Mouse (Mus musculus) forebrain, postnatal 0 days (tissue): Measurements from ENCODE around the gene Pkn1. TPM values are rescaled to one million over a fixed set of nuclear protein-coding genes. Genes with fewer than 3 reads are reported as not detected.
A peak's percentile ranks its signal among the peaks of the same experiment; 100 is the strongest.

Source experiments
- ATAC-seq: fragments of 200-750 bp; cut with Nextera tagmentation; 2 replicates; pipeline ENCODE4 v1.8.0; 2017; ENCODE audit warnings: mild to moderate bottlenecking, moderate library complexity
- DNase-seq: peaks from one replicate; pipeline ENCODE4 v3.0.0-alpha.2; 2015
- H3K27ac ChIP-seq: fragments of 300-500 bp; sonication (generic); 2 replicates; pipeline ENCODE4 v1.5.1; 2014; ENCODE audit warnings: low read depth, mild to moderate bottlenecking, antibody characterized with exemption, low read length, moderate library complexity, mixed read lengths
- H3K27me3 ChIP-seq: fragments of 300-500 bp; sonication (generic); 2 replicates; pipeline ENCODE4 v1.6.1; 2014; ENCODE audit warnings: mild to moderate bottlenecking, low read length, mixed read lengths; ENCODE audit not compliant: insufficient read depth
- H3K36me3 ChIP-seq: fragments of 300-500 bp; sonication (generic); 2 replicates; pipeline ENCODE4 v1.6.1; 2014; ENCODE audit warnings: mild to moderate bottlenecking, moderate library complexity; ENCODE audit not compliant: insufficient read depth
- H3K4me1 ChIP-seq: fragments of 300-500 bp; sonication (generic); 2 replicates; pipeline ENCODE4 v1.6.1; 2014; ENCODE audit warnings: antibody characterized with exemption; ENCODE audit not compliant: insufficient read depth
- H3K4me2 ChIP-seq: fragments of 300-500 bp; sonication (generic); 2 replicates; pipeline ENCODE4 v1.6.1; 2014; ENCODE audit warnings: low read depth, mild to moderate bottlenecking, moderate library complexity
- H3K4me3 ChIP-seq: fragments of 300-500 bp; sonication (generic); 2 replicates; pipeline ENCODE4 v1.5.1; 2014; ENCODE audit warnings: low read depth, low read length, mixed read lengths
- H3K9ac ChIP-seq: fragments of 300-500 bp; sonication (generic); 2 replicates; pipeline ENCODE4 v1.6.1; 2014; ENCODE audit warnings: mild to moderate bottlenecking
- H3K9me3 ChIP-seq: fragments of 300-500 bp; sonication (generic); 2 replicates; pipeline ENCODE4 v1.6.1; 2016; ENCODE audit warnings: low read length
- CTCF ChIP-seq: sonication (generic); IDR thresholded peaks from 2 replicates; pipeline ENCODE4 v1.5.1; 2016; ENCODE audit warnings: antibody characterized with exemption, control low read depth, low read depth
- WGBS: fragments of 180-500 bp; shearing (Covaris S2); extraction: QIAGEN DNeasy Blood & Tissue Kit; methylation state at CpG from one replicate; pipeline ENCODE4 v1.1.7; 2014; 5-methylcytosine and 5-hydroxymethylcytosine counted together
- polyA plus RNA-seq: library from polyadenylated mRNA; unstranded; fragments of >200 nt; fragmentation: Nextera tagmentation; extraction: Ambion mirVana; gene quantifications from 2 replicates; pipeline ENCODE4 v1.2.1, GENCODE M21; 2015
- total RNA-seq: library from RNA; depleted of rRNA; stranded (reverse); fragments of >200 nt; gene quantifications from 2 replicates; pipeline ENCODE4 v1.2.3, GENCODE M21; 2014

Pkn1 gene
- total and polyA plus RNA-seq, 2 experiments from 2014 or later = 25.2 to 70.8 TPM

DNA sequence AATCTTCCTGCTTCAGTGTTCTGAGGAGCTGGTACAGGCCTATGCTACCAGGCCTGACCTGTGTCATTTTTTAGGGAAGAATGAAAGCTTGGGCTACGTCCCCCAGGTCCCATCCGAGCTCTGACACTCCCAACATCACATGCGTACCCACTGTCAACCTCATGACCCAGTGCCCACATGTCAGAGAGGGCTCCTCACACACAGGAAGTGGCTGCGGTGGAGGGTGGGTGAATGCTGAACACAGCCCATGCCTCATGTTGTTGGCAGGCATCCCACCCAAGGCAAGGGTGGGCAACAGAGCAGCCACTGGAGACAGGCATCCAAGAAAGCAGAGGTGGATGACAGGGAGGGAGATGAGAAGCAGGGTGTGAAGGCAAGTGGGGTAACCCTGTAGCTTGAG is 37.7 kb upstream of the Pkn1 start:
- 94% methylated on average over 4 of the region's 4 CpGs for whole genome bisulfite sequencing
- ATAC-seq = no peak

DNA sequence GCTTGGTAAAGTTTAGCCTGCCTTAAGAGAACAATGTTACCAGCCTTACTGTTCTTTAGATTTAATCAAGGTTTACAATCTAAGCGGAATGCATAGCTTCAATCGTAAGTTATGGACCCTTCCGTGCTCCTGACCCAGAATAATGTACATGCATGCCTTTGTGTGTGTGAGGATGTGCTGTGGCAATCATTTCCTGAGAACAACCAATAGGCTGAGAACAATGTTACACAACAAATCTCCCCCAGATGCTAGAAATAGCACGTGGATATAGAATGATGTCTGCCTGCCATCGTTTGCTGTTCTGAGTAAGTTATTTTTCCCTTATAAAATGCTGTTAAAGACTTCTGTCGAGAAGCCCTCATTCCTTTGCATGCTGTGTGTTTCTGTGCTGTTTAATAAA is 33.9 kb upstream of the Pkn1 start:
- no peak overlapping the region for H3K4me3 ChIP-seq
- no peak overlapping the region for H3K27ac ChIP-seq
- WGBS = 78% methylated on average over 6 of the region's 6 CpGs
- H3K4me1 ChIP-seq = no peaks in the 10 kb centered on the region
- H3K36me3 ChIP-seq = no peaks in the 10 kb centered on the region
- no peak overlapping the region for H3K4me2 ChIP-seq
- H3K9me3 ChIP-seq = no peaks in the 10 kb centered on the region
- ATAC-seq (no peak), DNase-seq (no peak)
- no peak overlapping the region for H3K9ac ChIP-seq
- no peaks in the 10 kb centered on the region for H3K27me3 ChIP-seq
- no peak for TF ChIP-seq CTCF

More for the DNA sequence above, 37.7 kb upstream of the Pkn1 start:
- no peak for DNase-seq
- H3K9me3 ChIP-seq = no peaks in the 10 kb centered on the region
- TF ChIP-seq CTCF = no peak
- H3K27me3 ChIP-seq = peaks cover 13% of the 10 kb centered on the region
- no peak overlapping the region for H3K27ac ChIP-seq
- no peaks in the 10 kb centered on the region for H3K36me3 ChIP-seq
- H3K4me1 ChIP-seq = no peaks in the 10 kb centered on the region
- H3K4me3 ChIP-seq = no peak overlapping the region
- H3K9ac ChIP-seq = no peak overlapping the region
- H3K4me2 ChIP-seq = no peak overlapping the region

GRCm38 (mm10) chr8:83731906-83732305 is 32.9 kb upstream of the Pkn1 start:
- Histone ChIP-seq H3K27me3 (no peaks in the 10 kb centered on the region), H3K9me3 (no peaks in the 10 kb centered on the region), H3K9ac (no peak overlapping the region), H3K27ac (no peak overlapping the region), H3K4me3 (no peak overlapping the region), H3K4me2 (no peak overlapping the region), H3K4me1 (no peaks in the 10 kb centered on the region), H3K36me3 (no peaks in the 10 kb centered on the region)
- TF ChIP-seq CTCF = no peak
- 71% methylated on average over 5 of the region's 5 CpGs for WGBS
- DNase-seq (no peak), ATAC-seq (no peak)

- Histone ChIP-seq H3K4me2 (no peak overlapping the region), H3K36me3 (peaks cover 18% of the 10 kb centered on the region), H3K27ac (no peak overlapping the region), H3K4me3 (no peak overlapping the region), H3K27me3 (no peaks in the 10 kb centered on the region), H3K9ac (no peak overlapping the region), H3K9me3 (no peaks in the 10 kb centered on the region), H3K4me1 (no peaks in the 10 kb centered on the region)
- ATAC-seq (0 out of 2 replicates have a peak, but pooled peaks have one; percentile 38), DNase-seq (no peak)
- TF ChIP-seq CTCF = peak; percentile 56
- WGBS = 82% methylated on average over 11 of the region's 11 CpGs
These were observed 30.2 kb upstream of the Pkn1 start for GRCm38 (mm10) chr8:83729009-83729807.

- no peaks in the 10 kb centered on the region for H3K27me3 ChIP-seq
- 95% methylated on average over 8 of the region's 8 CpGs for WGBS
- DNase-seq (no peak), ATAC-seq (no peak)
- H3K4me2 ChIP-seq = no peak overlapping the region
- H3K4me1 ChIP-seq = no peaks in the 10 kb centered on the region
- no peak overlapping the region for H3K9ac ChIP-seq
- peaks cover 54% of the 10 kb centered on the region for H3K36me3 ChIP-seq
- no peak for TF ChIP-seq CTCF
- H3K27ac ChIP-seq = no peak overlapping the region
- H3K4me3 ChIP-seq = no peak overlapping the region
- H3K9me3 ChIP-seq = no peaks in the 10 kb centered on the region
These were observed 26.6 kb upstream of the Pkn1 start for GRCm38 (mm10) chr8:83725521-83726102.

GRCm38 (mm10) chr8:83724697-83725482 is 25.9 kb upstream of the Pkn1 start:
- H3K4me2 ChIP-seq = no peak overlapping the region
- no peaks in the 10 kb centered on the region for H3K4me1 ChIP-seq
- peak; percentile 95 for TF ChIP-seq CTCF
- no peak overlapping the region for H3K27ac ChIP-seq
- H3K27me3 ChIP-seq = no peaks in the 10 kb centered on the region
- DNase-seq (peak; percentile 73), ATAC-seq (peak; percentile 84)
- H3K9ac ChIP-seq = no peak overlapping the region
- 41% methylated on average over 15 of the region's 15 CpGs for WGBS
- H3K4me3 ChIP-seq = no peak overlapping the region
- H3K9me3 ChIP-seq = no peaks in the 10 kb centered on the region
- H3K36me3 ChIP-seq = peaks cover 61% of the 10 kb centered on the region
